Mouse (Mus musculus) embryonic fibroblast, embryonic 13.5 days (primary cell): ENCODE results near the gene Fam168a. TPM values are rescaled to one million over a fixed set of nuclear protein-coding genes. Genes with fewer than 3 reads are reported as not detected.

Experiments
- H3K27ac ChIP-seq: 2 replicates; pipeline ENCODE4 v1.5.1; 2012; ENCODE audit warnings: low read length, control low read depth, inconsistent platforms; ENCODE audit not compliant: insufficient read depth
- H3K4me1 ChIP-seq: 2 replicates; pipeline ENCODE4 v1.6.1; 2011; ENCODE audit warnings: low read length; ENCODE audit not compliant: control insufficient read depth, insufficient read depth
- H3K4me3 ChIP-seq: 2 replicates; pipeline ENCODE4 v1.5.1; 2011; ENCODE audit warnings: mild to moderate bottlenecking, control low read depth, low read length; ENCODE audit not compliant: insufficient read depth
- CTCF ChIP-seq: IDR thresholded peaks from 2 replicates; pipeline ENCODE4 v1.5.1; 2011; ENCODE audit warnings: mild to moderate bottlenecking, control low read depth, low read length, moderate library complexity, borderline replicate concordance; ENCODE audit not compliant: insufficient read depth
- POLR2A ChIP-seq: IDR thresholded peaks from 2 replicates; pipeline ENCODE4 v1.6.1; 2011; ENCODE audit warnings: low read depth, mild to moderate bottlenecking, control low read depth, low read length, moderate library complexity
- polyA plus RNA-seq: library from polyadenylated mRNA; stranded (reverse); fragments of >200 nt; gene quantifications from 2 replicates; pipeline ENCODE4 v1.2.4, GENCODE M21; 2011; ENCODE audit warnings: low read depth; ENCODE audit not compliant: missing spikeins, insufficient read length

Fam168a gene
- polyA plus RNA-seq, 1 experiment: 58.0 TPM

DNA sequence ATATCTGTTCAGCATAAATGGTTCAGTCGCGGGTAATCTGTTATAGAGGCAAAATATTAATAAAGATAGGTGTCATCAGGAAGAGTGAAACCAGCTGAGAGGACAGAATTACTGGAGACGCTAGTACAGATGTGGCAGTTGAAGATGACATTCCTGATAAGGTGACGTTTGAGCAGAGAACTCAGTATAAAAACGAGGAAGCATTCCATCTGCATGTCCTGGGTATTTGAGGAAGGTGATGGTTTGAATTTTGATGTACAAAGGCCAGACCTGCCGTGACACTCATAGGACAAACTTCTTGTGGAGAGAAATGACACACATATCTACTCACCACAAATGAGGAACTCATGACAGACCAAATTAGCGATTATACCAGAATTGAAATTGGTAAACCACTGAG lies 73.8 kb downstream of the Fam168a start:
- no peaks in the 10 kb centered on the region; the same call in 1 of the 2 replicates for H3K4me1 ChIP-seq
- TF ChIP-seq CTCF (no peak), POLR2A (no peak)
- H3K4me3 ChIP-seq: no peak overlapping the region
- H3K27ac ChIP-seq: no peak overlapping the region

DNA sequence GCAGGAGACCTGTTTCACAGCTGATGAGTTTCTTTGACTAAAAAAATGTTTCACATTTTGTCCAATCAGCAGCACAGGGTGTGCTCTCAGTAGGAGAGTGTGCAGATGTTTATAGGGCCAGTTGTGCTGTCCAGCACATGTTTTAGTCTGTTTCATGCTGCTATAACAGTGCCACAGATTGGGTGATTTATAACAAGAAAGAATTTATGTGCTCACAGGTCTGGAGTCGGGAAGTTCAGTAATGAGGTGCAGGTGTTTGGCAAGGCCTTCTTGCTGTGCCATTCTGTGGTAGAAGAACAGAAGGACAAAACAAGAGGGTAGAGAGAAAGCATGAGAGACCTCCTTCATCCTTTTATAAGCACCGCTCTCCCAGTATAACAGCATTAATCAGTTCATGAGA lies 78.2 kb downstream of the Fam168a start:
- H3K27ac ChIP-seq: no peak overlapping the region

DNA sequence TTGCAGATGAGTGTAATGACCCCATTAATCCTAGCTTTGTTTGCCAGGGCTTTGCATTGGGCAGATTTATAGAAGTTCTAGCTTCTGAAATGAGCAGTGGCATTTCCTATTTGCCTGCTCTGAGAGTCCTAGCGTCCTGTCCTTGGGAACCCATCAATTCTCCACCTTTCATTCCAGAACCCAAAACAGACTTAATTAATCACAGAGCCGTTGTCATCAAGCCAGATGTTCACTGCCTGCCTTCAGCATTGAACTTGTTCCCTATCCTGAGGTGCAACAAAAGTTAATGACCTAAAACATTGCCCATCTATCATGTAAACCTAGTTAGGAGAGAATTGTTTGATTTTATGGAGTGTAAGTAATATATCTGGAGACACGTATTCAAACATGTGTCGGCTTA lies 79.0 kb downstream of the Fam168a start:
- Histone ChIP-seq H3K4me1 (no peaks in the 10 kb centered on the region; the same call in 1 of the 2 replicates), H3K4me3 (no peak overlapping the region), H3K27ac (no peak overlapping the region)
- TF ChIP-seq CTCF: no peak
- no peak for TF ChIP-seq POLR2A

More for the DNA sequence above, 78.2 kb downstream of the Fam168a start:
- TF ChIP-seq CTCF: no peak
- TF ChIP-seq POLR2A: no peak
- Histone ChIP-seq H3K4me1 (no peaks in the 10 kb centered on the region; the same call in 1 of the 2 replicates), H3K4me3 (no peak overlapping the region)

DNA sequence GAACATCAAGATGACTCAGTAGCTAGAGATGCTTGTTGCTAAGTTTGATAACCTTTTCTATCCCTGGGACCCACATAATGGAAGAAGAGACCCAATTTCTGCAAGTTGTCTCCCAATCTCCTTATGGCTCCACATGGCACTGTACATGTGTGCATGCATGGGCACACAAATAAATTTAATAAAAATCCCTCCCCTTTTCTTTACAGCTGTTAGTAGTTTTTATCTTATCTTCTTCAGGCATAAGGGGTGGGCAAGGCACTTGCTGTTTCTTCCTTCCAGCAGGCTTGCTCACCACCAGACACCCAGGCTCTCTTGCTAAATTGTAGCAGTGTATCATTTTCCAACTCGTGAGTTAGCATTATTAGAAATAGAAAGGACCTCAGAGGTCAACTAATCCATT lies 79.6 kb downstream of the Fam168a start:
- Histone ChIP-seq H3K27ac (no peak overlapping the region), H3K4me1 (no peaks in the 10 kb centered on the region; the same call in 1 of the 2 replicates), H3K4me3 (no peak overlapping the region)
- TF ChIP-seq CTCF (no peak), POLR2A (no peak)

DNA sequence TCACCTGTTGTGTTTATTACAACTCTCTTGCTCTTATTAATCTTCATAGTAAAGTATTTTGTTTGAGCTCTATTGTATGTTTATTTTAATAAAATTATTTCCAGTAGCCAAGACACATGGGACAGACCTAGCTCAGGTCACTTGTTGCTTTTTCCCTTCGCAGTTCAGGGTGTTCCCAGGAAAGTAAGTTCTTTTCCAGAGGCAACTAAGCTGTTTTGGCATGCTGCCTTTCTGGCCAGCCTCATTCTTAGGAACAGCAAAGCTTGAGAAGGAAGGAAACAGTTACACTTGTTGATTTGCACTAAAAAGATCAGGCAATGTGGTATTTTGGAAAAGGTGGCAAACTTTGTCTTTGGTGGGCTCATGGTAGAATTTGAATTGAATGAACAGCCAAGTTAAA lies 81.9 kb downstream of the Fam168a start:
- TF ChIP-seq POLR2A (no peak), CTCF (no peak)
- no peak overlapping the region for H3K27ac ChIP-seq
- no peak overlapping the region for H3K4me3 ChIP-seq
- H3K4me1 ChIP-seq: no peaks in the 10 kb centered on the region; the same call in 1 of the 2 replicates

DNA sequence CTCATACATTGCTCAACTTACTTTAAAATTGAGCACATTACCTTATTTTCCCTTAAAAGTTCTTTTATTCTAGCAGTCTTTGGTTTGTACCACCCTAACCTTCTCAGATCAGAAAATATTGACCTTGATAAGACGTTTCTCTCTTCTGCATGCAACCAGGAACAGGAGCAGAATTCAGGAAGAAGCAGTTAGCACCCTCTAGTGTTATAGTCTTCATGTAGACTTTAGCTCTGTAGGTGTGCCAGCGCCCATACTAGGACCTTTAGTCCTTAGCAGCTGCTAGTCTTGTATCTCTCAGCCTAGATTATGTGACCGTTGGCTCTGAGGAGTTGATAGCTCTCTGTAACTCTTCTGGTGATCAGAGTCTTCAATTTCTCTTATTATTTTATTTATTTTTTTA lies 92.4 kb downstream of the Fam168a start:
- Histone ChIP-seq H3K4me3 (no peak overlapping the region), H3K4me1 (no peaks in the 10 kb centered on the region), H3K27ac (no peak overlapping the region)
- TF ChIP-seq POLR2A: no peak
- no peak for TF ChIP-seq CTCF

DNA sequence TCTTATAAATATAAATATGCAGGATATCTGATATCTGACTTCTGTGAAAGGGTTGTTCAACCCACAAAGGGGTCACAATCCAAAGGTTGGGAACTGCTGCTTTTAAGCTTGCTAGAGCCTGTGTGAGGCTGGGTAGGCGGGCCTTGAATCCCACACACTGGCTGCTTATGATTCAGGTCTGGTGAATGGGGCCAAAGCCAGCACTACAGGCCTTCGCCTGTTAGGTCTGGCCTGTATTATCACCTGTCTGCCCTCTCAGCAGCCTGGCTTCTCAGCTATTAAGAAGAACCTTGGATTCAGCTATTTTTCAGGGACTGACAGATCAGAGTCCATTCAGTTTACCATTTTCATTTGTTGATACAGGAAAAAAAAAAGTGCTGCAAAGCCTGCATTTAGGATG lies 99.0 kb downstream of the Fam168a start:
- TF ChIP-seq CTCF (no peak), POLR2A (no peak)
- H3K27ac ChIP-seq: peak overlapping the region; percentile 85
- H3K4me3 ChIP-seq: no peak overlapping the region
- H3K4me1 ChIP-seq: peaks cover 6% of the 10 kb centered on the region

DNA sequence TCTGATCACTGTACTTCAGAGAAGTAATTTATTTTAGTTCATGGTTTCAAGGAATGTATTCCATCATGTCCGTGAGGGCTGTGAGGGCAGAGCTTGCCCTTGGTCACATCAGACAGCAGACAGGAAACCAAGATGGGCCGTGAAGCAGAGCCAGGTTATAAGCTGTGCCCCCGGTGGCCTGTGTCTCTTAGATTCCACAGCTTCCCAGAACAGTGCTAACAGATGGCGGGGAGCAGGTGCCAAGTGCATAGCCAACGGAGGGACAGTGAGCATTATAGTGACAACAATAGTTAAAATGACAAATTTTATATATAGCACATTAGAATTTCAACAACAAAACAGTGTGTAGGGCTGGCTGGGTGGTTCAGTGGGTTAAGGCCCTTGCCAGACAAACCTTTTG lies 105.5 kb downstream of the Fam168a start:
- TF ChIP-seq CTCF (no peak), POLR2A (no peak)
- H3K4me1 ChIP-seq: no peaks in the 10 kb centered on the region
- H3K27ac ChIP-seq: no peak overlapping the region
- H3K4me3 ChIP-seq: no peak overlapping the region

DNA sequence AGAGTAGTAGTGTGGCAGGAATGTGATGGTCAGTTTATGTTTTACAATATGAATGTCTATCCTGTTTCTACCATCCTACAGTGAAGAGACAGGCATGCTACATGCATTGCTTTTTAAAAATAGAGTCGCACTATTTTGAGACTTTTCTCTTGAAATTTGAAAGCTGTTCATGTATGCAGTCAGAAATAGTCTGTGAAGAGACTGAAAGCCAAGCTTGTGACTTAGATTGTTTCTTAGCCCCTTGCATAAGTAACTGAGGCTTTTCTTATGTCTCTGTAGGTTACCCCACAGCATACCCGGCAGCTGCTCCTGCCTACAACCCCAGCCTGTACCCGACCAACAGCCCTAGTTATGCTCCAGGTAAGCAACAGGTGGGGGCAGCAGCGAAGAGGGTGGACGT lies 106.2 kb downstream of the Fam168a start:
- no peak overlapping the region for H3K4me3 ChIP-seq

DNA sequence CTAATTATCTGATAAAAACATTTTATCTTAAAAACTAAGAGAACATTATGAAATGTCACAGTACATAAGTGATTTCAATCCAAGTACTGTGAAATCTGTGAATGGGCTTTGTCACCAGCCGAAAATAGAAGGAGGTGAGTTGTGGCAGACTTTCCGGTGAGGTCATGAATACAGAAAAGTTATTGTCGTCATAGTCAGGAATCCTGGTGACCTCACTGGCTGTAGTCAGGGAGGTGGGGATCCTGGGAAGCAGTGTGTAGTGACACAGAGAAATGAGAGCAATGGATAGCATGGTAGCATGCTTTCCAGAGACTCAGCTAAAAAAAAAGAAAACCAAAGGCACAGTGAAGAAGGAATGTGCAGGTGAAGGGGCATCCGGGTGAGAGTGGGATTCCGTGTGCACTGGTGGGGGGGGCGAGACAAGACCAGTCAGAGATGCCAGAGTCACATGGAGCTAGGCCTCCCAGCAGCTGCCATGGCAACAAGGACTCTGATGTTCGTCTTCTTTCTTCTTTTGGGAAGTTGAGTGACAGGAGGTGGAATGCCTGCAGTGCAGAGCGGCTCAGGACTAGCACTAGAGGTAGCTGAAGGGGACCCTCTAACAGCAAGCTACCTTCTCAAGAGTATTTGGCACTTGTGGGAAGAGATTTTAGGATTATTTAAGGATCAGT lies 109.6 kb downstream of the Fam168a start:
- no peak overlapping the region for H3K27ac ChIP-seq
- no peak overlapping the region for H3K4me3 ChIP-seq
- TF ChIP-seq POLR2A (no peak), CTCF (no peak)
- H3K4me1 ChIP-seq: no peaks in the 10 kb centered on the region

More for the DNA sequence above, 106.2 kb downstream of the Fam168a start:
- no peak overlapping the region for H3K27ac ChIP-seq
- TF ChIP-seq CTCF (no peak), POLR2A (no peak)
- no peaks in the 10 kb centered on the region for H3K4me1 ChIP-seq
